Mouse (Mus musculus): ENCODE results near the gene Olfr99.
"Not testable (repeated sequence)": the region's sequence is repeated elsewhere in the genome, so short reads cannot be mapped to it uniquely, and the experiment has no call there.

The Olfr99 gene

DNA sequence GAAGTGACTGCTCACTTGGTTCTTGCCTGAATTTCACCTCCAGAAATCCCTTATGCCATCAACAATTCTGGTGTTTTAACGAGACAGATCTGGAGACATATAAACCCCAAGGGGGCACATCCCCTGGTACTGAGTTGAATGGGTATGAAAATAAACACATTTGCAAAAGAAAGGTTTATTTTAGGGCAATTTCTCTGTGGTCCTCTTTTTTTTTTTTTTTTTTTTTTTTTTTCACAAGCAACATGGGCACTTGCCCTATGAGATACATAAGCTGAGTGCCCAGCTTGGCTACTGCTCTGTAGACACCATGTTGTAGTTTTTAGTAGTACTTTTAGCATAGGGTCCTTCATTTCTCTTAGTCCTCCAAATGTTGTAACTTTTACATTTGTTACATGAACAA lies at the start of gene Olfr99:
Olfr99 (minus strand) TSS at position 101 of the 400 bp plus-strand sequence.
- no peak for DNase-seq (ENCODE audit: low read depth, low spot score)

DNA sequence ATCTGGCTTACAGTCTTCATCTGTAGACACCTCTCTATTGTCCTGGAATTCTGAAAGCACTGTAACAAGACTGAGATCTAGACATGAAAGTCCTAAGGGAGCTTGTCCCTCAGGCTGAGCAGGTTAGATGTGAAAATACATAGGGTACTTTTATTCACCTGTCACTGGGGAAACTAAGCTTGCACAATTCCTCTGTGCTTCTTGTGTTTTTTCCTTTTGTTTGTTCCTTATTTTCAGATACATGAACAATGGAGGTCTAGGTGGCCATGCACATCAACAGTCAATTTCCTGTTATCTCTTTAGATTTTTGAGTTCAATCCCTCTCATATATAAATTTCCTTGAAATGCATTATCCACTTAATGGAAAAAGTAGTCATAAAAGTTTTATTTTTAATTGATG lies 33.7 kb upstream of the Olfr99 start, which contains the start of gene Olfr102:
Olfr102 (minus strand) TSS at position 101 of the 400 bp plus-strand sequence.
- no peak for DNase-seq (ENCODE audit: low read depth, low spot score)

- no peak for DNase-seq (ENCODE audit: low read depth, low spot score)
Observed at GRCm38 (mm10) chr17:37310146-37310699, 27.0 kb upstream of the Olfr99 start.

GRCm38 (mm10) chr17:37308483-37308882 lies 25.2 kb upstream of the Olfr99 start:
- peak; percentile 38 for DNase-seq (ENCODE audit: low read depth, low spot score)

- no peak for DNase-seq (ENCODE audit: low read depth, low spot score)
Observed at GRCm38 (mm10) chr17:37304213-37304612, 21.0 kb upstream of the Olfr99 start, which contains the start of gene Olfr101. Olfr101 (minus strand) TSS chr17:37304313.

DNA sequence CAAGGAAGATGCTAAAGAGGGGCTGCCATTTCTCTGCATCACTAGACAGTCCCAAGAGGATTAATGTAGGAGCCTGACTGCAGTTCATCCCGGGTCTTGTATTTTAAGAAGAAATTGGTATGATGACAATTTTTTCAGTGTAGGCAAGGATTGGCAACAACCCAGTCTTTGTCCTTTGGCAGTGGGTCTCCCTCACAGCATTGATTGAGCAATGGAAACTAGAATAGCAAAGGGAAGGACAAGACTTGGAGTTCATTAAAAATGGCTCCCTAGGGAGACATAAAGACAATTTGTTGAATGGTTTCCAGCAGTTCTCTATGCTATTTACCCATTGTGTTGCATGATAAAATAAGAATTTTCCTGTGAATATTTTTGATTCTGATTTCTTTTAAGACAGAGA lies 2.9 kb downstream of the Olfr99 start:
- no peak for DNase-seq (ENCODE audit: low read depth, low spot score)

- no peak for DNase-seq (ENCODE audit: low read depth, low spot score)
Observed at GRCm38 (mm10) chr17:37276573-37276972, 6.7 kb downstream of the Olfr99 start.

DNA sequence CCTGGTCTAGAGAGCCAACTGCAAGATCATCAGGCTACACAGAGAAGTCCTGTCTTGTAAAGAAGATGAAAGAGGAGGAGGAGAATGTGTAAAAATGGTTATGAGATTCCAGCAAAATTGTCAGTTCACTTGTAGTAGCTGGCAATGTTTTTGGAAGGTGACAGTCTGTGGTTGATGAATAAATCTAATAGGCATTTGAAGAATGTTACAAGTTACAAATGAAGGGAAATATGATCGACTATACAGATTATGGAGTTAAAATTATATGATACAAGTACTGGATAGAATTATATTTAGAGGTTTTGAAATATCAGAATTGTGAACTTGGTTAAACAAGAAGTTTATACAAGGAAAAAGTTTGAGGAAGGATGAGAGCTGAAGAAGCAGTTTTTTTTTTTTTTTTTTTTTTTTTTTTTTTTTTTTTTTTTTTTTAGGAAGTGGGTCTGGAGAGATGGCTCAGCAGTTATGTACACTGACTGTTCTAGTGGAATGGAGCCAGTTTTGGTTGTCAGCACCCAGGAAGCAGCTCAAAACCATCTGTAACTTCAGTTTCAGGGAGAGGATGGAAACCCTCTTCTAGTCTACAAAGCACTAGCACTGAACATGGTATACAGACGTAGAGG lies 7.5 kb downstream of the Olfr99 start:
- DNase-seq (ENCODE audit: low read depth, low spot score) = no peak

- DNase-seq (ENCODE audit: low read depth, low spot score) = peak; percentile 26
Observed at GRCm38 (mm10) chr17:37270702-37271092, 12.6 kb downstream of the Olfr99 start.

DNA sequence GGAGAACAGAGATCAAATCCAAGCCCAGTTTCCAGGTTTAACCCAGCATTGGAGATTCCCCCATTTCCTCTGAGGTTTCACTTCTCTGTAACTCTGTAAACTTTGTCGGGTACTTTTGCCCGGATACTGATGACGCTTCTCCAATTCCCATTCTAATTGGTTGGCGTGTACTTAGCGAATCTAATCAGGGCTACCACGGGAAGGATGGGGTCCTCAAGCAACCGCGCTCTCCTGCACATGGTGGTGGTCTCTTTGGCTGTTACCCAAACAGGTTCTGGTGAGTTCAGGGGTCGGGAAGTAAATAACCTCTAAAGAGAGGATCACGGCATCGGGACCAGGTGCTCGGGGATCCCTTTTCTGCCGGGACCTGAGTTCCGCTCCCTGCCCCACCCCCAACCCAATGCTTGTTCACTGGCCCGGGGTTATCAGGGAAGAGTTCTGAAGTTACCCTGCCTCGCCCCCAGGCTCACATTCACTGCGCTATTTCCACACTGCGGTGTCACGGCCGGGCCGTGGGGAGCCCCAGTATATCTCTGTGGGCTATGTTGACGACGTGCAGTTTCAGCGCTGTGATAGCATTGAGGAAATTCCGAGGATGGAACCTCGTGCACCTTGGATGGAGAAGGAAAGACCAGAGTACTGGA lies 13.1 kb downstream of the Olfr99 start, which contains the start of gene H2-M3:
H2-M3 (plus strand) TSS at position 163 of the 644 bp plus-strand sequence.
- DNase-seq (ENCODE audit: low read depth, low spot score) = peak; percentile 82

- DNase-seq (ENCODE audit: low read depth, low spot score) = no peak
Observed at GRCm38 (mm10) chr17:37263626-37264025, 19.6 kb downstream of the Olfr99 start, which contains the start of gene Olfr98. Olfr98 (minus strand) TSS chr17:37263749.

GRCm38 (mm10) chr17:37250544-37250943 lies 32.7 kb downstream of the Olfr99 start:
- peak; percentile 56 for DNase-seq (ENCODE audit: low read depth, low spot score)

- no peak for DNase-seq (ENCODE audit: low read depth, low spot score)
Observed at GRCm38 (mm10) chr17:37249460-37249859, 33.8 kb downstream of the Olfr99 start.

DNA sequence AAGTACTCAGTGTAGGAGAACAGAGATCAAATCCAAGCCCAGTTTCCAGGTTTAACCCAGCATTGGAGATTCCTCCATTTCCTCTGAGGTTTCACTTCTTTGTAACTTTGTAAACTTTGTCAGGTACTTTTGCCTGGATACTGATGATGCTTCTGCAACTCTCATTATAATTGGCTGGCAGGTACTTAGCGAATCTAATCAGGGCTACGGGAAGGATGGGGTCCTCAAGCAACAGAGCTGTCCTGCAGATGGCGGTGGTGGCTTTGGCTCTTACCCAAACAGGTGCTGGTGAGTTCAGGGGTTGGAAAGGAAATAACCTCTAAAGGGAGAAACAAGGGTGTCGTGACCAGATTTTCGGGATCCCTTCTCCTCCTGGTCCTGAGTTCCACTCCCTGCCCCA lies 36.5 kb downstream of the Olfr99 start:
- peak; percentile 63 for DNase-seq (ENCODE audit: low read depth, low spot score)

DNA sequence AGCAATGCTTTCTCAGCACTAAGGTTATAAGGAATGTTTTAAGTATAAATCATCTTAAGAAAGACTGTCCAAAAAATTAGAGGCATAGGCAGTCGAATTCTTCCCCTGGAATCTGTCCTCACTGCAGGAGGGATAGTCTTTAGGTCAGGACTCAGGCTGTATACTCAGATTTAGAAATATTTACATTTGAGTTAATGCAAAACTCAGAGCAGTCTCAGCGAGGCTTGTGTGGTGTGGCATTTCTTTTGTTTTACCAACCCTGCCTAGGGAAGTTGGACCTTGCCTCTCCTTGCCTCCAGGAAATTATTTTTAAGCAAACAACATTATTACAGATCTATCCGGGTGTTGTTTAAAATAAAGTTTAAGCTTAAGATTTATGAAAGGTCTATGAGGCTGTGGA lies 41.1 kb downstream of the Olfr99 start:
- DNase-seq (ENCODE audit: low read depth, low spot score) = no peak

GRCm38 (mm10) chr17:37237230-37237629 lies 46.0 kb downstream of the Olfr99 start, which contains the start of gene Olfr97:
Olfr97 (minus strand) TSS chr17:37237330.
- not testable (repeated sequence) for DNase-seq (ENCODE audit: low read depth, low spot score)

Data from ZHBTc4 (cell line).